Mouse (Mus musculus) adipocyte (in vitro differentiated cells): ENCODE measurements around the gene Gltpd2.
"Not testable (repeated sequence)": the region's sequence is repeated elsewhere in the genome, so short reads cannot be mapped to it uniquely, and the experiment has no call there.

ENCODE experiments used
- DNase-seq: peaks from one replicate; pipeline ENCODE4 v3.0.0-alpha.2; 2016; ENCODE audit warnings: low spot score

The Gltpd2 gene

DNA sequence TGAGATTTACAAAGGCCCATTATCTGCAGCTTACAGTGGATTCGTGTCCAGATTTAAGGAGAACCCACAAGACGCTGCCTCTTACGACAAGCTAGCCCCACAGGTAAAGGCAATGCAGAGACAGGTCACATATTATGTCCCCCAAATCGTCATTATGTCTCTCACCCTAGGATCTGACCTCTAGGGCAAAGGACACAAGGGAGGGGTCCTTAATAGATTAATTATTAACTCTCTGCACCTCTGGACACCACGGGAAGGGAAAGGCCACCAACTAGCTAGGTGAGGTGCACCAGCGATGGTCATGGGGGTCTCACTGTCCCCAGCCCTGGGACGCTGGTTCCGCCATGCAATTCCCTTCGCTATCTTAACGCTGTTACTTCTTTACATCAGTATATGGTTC lies at the start of gene Gltpd2:
Gene Gltpd2 (plus strand): TSS at position 274 of the 400 bp plus-strand sequence.
- DNase-seq, result no peak

GRCm38 (mm10) chr11:70469764-70470163 lies 49.2 kb upstream of the Gltpd2 start:
- DNase-seq, result no peak

DNA sequence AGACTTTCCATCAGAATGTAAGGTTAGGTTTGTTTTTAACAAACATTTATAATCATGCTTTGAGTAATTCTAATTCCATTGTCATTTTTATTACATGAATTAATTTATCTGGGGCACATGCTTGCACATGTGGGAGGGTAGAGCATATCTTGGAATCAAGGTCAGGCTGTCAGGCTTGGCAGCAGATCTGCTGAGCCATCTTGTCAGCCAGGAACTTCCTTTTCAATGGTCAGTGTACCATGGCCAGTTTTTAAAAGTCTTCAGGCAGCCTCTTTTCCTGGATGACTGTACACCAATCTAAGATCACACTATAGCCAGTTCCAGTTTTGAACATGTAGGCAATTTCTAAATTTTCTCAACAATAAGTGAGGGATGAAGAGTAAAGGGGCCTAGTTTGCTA lies 46.3 kb upstream of the Gltpd2 start:
- no peak for DNase-seq

- DNase-seq, result not testable (repeated sequence)
Measured at GRCm38 (mm10) chr11:70473291-70473690, 45.7 kb upstream of the Gltpd2 start.

- DNase-seq, result no peak
Measured at GRCm38 (mm10) chr11:70474872-70475534, 44.0 kb upstream of the Gltpd2 start.

DNA sequence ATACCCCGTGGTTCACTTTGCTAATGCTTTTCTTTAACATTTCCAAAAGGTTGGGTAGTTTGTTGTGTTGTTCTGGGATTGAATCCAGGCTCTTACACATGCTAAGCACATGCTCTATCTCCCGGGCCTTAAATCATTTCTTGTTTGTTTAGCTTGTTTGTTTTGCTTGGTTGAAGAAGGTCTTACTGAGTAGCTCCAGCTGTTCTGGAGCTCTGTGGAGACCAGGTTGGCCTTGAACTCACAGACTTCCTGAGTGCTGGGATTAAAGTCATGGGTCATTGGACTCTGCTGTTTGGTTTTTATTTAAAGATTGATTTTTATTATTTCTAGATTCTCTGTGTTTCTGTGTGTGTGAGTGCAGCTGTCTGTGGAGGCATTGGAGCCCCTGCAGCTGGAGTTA lies 33.5 kb upstream of the Gltpd2 start:
- peak; percentile 54 for DNase-seq

GRCm38 (mm10) chr11:70487816-70488215 lies 31.2 kb upstream of the Gltpd2 start:
- DNase-seq, result no peak

- no peak for DNase-seq
Measured at GRCm38 (mm10) chr11:70489138-70489537, 29.9 kb upstream of the Gltpd2 start.

DNA sequence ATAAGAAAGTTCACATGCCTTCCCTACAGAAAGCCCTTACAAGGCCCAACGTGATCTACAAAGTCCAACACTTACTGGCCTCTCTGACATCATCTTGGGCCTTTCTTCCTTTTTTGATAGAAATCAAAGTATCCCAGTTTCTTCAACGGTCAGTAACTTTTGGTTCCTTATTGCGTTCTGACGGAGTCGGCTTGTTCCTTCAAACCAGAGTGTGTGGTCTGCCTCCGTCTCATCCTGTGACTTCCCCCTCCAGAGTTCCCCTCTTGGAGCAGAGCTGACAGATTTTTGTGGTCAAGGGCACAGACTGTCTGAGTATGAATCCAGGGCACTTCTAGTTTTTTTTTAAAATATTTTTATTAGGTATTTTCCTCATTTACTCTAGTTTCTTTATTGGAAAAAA lies 29.3 kb upstream of the Gltpd2 start:
- DNase-seq, result no peak

- peak; percentile 65 for DNase-seq
Measured at GRCm38 (mm10) chr11:70499566-70500475, 19.2 kb upstream of the Gltpd2 start.

- no peak for DNase-seq
Measured at GRCm38 (mm10) chr11:70500476-70500812, 18.6 kb upstream of the Gltpd2 start.

GRCm38 (mm10) chr11:70502018-70502417 lies 17.0 kb upstream of the Gltpd2 start:
- DNase-seq, result no peak

- no peak for DNase-seq
Measured at GRCm38 (mm10) chr11:70504970-70505369, 14.0 kb upstream of the Gltpd2 start, which contains the start of gene Tm4sf5. TSS of gene Tm4sf5 (plus strand) at chr11:70505244.

DNA sequence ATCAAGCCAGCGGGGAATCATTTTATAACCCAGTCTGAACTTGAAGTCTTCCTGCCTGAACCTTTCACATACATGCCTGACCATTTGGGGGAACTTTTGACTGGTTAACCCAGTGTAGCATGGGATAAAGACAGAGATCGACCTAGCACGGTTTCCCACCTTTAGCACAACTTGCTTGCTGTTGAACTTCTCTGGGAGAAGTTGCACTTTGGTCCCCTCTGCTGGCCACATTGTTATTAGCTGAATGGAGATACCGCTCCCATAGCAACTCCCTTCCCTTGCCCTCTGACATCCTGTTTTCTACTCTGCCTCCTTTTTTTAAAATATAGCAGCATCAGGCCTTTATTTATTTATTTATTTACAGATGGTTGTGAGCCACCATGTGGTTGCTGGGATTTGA lies 12.6 kb upstream of the Gltpd2 start:
- peak; percentile 82 for DNase-seq

DNA sequence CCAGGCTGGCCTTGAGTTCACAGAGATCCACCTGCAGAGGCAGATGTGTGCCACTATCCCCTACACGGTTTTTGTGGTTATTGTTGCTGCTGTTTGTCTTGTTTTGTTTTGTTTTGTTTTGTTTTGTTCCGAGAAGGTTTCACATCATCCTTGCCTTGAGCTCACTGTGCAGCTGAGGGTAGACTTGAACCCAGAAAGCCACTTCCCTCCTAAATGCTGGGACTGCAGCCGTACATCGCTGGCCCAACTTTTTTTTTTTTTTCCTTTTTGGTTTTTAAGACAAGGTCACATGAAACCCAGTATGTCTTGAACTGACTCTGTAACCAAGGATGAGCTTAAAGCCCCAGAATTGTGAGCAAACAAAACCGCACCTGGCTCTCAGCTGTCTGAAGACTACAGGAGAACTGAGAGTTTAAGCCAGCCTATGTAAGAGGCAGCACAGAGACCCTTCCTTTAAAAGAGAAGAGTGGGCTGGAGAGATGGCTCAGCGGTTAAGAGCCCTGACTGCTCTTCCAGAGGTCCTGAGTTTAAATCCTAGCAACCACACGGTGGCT lies 12.0 kb upstream of the Gltpd2 start:
- no peak for DNase-seq

- no peak for DNase-seq
Measured at GRCm38 (mm10) chr11:70509753-70510564, 9.0 kb upstream of the Gltpd2 start.

- peak; percentile 27 for DNase-seq
Measured at GRCm38 (mm10) chr11:70511242-70511641, 7.8 kb upstream of the Gltpd2 start.

GRCm38 (mm10) chr11:70511825-70512224 lies 7.2 kb upstream of the Gltpd2 start:
- no peak for DNase-seq

- DNase-seq, result no peak
Measured at GRCm38 (mm10) chr11:70512709-70513342, 6.2 kb upstream of the Gltpd2 start.

DNA sequence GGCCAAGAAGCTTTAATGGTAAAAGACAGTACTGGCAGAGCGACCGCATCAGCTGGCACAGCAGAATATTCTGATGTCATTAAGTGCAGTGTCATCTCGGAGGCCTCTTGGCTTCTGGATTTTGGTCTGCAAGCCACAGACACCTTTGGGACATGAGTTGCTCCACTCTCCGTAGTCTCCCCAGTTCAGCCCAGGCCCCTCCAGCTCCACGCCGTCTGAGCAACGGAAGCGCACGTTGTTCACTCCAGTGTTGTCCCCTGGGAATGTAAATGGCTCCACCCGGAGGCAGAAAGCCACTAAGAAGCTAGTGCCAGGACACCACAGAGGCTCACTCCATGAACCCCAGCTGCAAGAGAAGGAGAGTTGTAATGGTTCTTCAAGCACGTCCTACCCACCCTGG lies 5.5 kb upstream of the Gltpd2 start:
- DNase-seq, result no peak

- no peak for DNase-seq
Measured at GRCm38 (mm10) chr11:70514288-70514687, 4.7 kb upstream of the Gltpd2 start, which contains the start of gene Vmo1. TSS of gene Vmo1 (minus strand) at chr11:70514616.

GRCm38 (mm10) chr11:70516352-70516751 lies 2.6 kb upstream of the Gltpd2 start:
- peak; percentile 63 for DNase-seq
